Mouse (Mus musculus) bone marrow, adult 2 months (tissue): ENCODE data around the gene Pcsk2.

Experiments
- CTCF ChIP-seq: fragments of 200-500 bp; IDR thresholded peaks from 2 replicates; pipeline ENCODE4 v1.5.1; 2011; ENCODE audit warnings: low read length, control low read depth; ENCODE audit not compliant: control insufficient read depth, insufficient read depth
- POLR2A ChIP-seq: fragments of 200-500 bp; IDR thresholded peaks from 2 replicates; pipeline ENCODE4 v1.6.1; 2011; ENCODE audit warnings: low read depth, mild to moderate bottlenecking, control low read depth, low read length, borderline replicate concordance; ENCODE audit not compliant: control insufficient read depth

GRCm38 (mm10) chr2:143603871-143604512, 58.0 kb downstream of the Pcsk2 start:
- TF ChIP-seq CTCF: no peak
- no peak for TF ChIP-seq POLR2A
